Mouse (Mus musculus): ENCODE measurements at regions not wholly inside any gene's neighbourhood (a gene's known extent, or its start where the extent isn't known, plus 50 kb on each side); places are given as distances from the start of the nearest gene placed in this dataset.

DNA sequence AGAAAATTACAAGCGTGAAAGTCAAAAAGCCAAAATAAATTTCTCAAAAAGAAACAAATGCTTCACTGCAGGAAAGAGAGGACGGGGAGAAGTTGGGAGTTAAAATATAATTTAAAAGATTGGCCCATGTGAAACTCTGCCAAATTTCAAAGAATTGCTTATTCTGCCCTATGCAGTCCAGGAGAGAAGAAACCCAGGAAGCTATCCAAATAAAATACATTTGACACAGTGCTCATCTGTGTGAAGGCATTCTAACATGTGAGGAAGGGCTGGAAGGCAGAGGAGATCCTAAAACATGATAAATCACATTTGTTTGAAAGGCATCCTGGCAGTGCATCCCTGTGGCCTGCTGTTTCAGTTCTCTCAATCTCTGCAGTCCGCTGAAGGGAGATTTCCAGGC is 108.5 kb upstream of the Ptgfr start:
- DNase-seq (ENCODE audit: low read depth, low spot score) = no peak
- Histone ChIP-seq H3K27ac (ENCODE audit: insufficient read depth, low read depth, low read length, poor library complexity, severe bottlenecking) (no peak overlapping the region), H3K36me3 (ENCODE audit: control insufficient read depth, insufficient read depth, low read length, poor library complexity, severe bottlenecking) (no peaks in the 10 kb centered on the region), H3K9ac (ENCODE audit: insufficient read depth, low read depth, low read length, poor library complexity, severe bottlenecking) (no peak overlapping the region), H3K4me1 (ENCODE audit: control insufficient read depth in 2 of 2, insufficient read depth in 2 of 2, low read length in 2 of 2, poor library complexity in 1 of 2) (no peaks in the 10 kb centered on the region), H3K4me3 (ENCODE audit: insufficient read depth in 1 of 2, low read depth in 1 of 2, low read length in 2 of 2, poor library complexity in 1 of 2, severe bottlenecking in 1 of 2) (no peak overlapping the region), H3K9me3 (ENCODE audit: control insufficient read depth, insufficient read depth, low read depth, low read length) (no peaks in the 10 kb centered on the region)
- in situ Hi-C loops (cut with MboI; ENCODE audit: low sequenced_read_pairs in 2 of 2, unreplicated experiment in 2 of 2) = no loop called here
- no peak for TF ChIP-seq MAFK (IDR thresholded peaks at IDR 0.05; ENCODE audit: insufficient read depth, low read depth, low read length)
- no peak for TF ChIP-seq ZNF384 (IDR thresholded peaks at IDR 0.05; ENCODE audit: low read depth, low read length)
- TF ChIP-seq ZC3H11A (IDR thresholded peaks at IDR 0.05; ENCODE audit: borderline replicate concordance, low read depth, low read length) = no peak
- no peak for TF ChIP-seq CHD2 (IDR thresholded peaks at IDR 0.05; ENCODE audit: low read depth, low read length)
- TF ChIP-seq HCFC1 (IDR thresholded peaks at IDR 0.05; ENCODE audit: borderline replicate concordance, insufficient read depth, low read length) = no peak

DNA sequence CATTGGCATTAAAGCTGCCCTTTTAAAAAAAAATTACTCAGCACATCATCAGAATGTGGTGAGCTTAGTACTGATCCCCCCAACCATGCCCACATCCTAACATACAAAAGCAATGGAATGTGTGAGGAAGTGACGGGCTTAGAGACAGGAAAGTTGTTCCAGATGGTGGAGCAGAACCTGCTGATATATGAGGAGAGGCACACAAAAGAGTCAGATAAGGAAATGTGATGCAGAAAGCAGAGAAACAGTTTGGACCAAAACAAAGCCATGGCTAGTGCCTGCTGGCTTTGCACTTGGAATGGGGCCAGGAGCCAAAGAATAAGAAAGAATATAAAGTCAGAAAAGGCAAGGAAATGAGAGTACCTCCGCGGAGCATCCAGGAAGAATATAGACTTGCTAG is 106.1 kb upstream of the Ptgfr start:
- Histone ChIP-seq H3K9me3 (ENCODE audit: control insufficient read depth, insufficient read depth, low read depth, low read length) (no peaks in the 10 kb centered on the region), H3K36me3 (ENCODE audit: control insufficient read depth, insufficient read depth, low read length, poor library complexity, severe bottlenecking) (no peaks in the 10 kb centered on the region), H3K9ac (ENCODE audit: insufficient read depth, low read depth, low read length, poor library complexity, severe bottlenecking) (no peak overlapping the region), H3K4me1 (ENCODE audit: control insufficient read depth in 2 of 2, insufficient read depth in 2 of 2, low read length in 2 of 2, poor library complexity in 1 of 2) (no peaks in the 10 kb centered on the region), H3K4me3 (ENCODE audit: insufficient read depth in 1 of 2, low read depth in 1 of 2, low read length in 2 of 2, poor library complexity in 1 of 2, severe bottlenecking in 1 of 2) (no peak overlapping the region), H3K27ac (ENCODE audit: insufficient read depth, low read depth, low read length, poor library complexity, severe bottlenecking) (no peak overlapping the region)
- TF ChIP-seq ZC3H11A (IDR thresholded peaks at IDR 0.05; ENCODE audit: borderline replicate concordance, low read depth, low read length) (no peak), HCFC1 (IDR thresholded peaks at IDR 0.05; ENCODE audit: borderline replicate concordance, insufficient read depth, low read length) (no peak), MAFK (IDR thresholded peaks at IDR 0.05; ENCODE audit: insufficient read depth, low read depth, low read length) (no peak), CHD2 (IDR thresholded peaks at IDR 0.05; ENCODE audit: low read depth, low read length) (no peak), ZNF384 (IDR thresholded peaks at IDR 0.05; ENCODE audit: low read depth, low read length) (no peak)
- in situ Hi-C loops (cut with MboI; ENCODE audit: low sequenced_read_pairs in 2 of 2, unreplicated experiment in 2 of 2) = no loop called here
- DNase-seq (ENCODE audit: low read depth, low spot score) = no peak

DNA sequence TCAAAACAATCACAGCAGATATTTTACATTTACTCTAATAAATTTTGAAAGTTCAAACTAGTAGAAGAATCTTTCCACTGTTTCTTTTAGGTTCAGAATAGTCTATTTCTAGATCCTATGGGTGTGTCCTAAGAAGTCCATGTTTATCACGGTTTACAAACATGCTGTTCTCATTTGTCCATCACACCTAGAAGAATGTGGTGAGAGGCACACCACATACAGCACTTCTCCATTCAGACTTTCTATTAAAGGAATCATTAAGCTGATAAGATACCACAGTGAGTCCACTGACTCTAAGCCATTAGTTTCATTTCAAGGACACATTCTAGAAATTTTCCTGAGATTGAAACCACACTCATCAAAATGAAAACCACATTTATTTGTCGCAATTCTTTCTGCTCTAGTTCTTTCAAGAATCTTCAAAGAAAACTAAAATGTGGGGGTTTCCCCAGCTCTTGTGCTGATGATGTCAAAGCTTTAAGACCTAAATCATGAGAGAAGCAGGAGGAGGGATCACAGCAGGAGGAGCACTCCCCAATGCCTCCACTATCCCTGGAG is 101.1 kb upstream of the Ptgfr start:
- in situ Hi-C loops (cut with MboI; ENCODE audit: low sequenced_read_pairs in 2 of 2, unreplicated experiment in 2 of 2) = no loop called here
- H3K4me3 ChIP-seq (ENCODE audit: insufficient read depth in 1 of 2, low read depth in 1 of 2, low read length in 2 of 2, poor library complexity in 1 of 2, severe bottlenecking in 1 of 2) = no peak overlapping the region
- H3K36me3 ChIP-seq (ENCODE audit: control insufficient read depth, insufficient read depth, low read length, poor library complexity, severe bottlenecking) = no peaks in the 10 kb centered on the region
- no peaks in the 10 kb centered on the region for H3K9me3 ChIP-seq (ENCODE audit: control insufficient read depth, insufficient read depth, low read depth, low read length)
- H3K4me1 ChIP-seq (ENCODE audit: control insufficient read depth in 2 of 2, insufficient read depth in 2 of 2, low read length in 2 of 2, poor library complexity in 1 of 2) = no peaks in the 10 kb centered on the region
- H3K27ac ChIP-seq (ENCODE audit: insufficient read depth, low read depth, low read length, poor library complexity, severe bottlenecking) = no peak overlapping the region
- no peak overlapping the region for H3K9ac ChIP-seq (ENCODE audit: insufficient read depth, low read depth, low read length, poor library complexity, severe bottlenecking)
- DNase-seq (ENCODE audit: low read depth, low spot score) = no peak
- no peak for TF ChIP-seq ZNF384 (IDR thresholded peaks at IDR 0.05; ENCODE audit: low read depth, low read length)
- TF ChIP-seq HCFC1 (IDR thresholded peaks at IDR 0.05; ENCODE audit: borderline replicate concordance, insufficient read depth, low read length) = no peak
- TF ChIP-seq CHD2 (IDR thresholded peaks at IDR 0.05; ENCODE audit: low read depth, low read length) = no peak
- no peak for TF ChIP-seq ZC3H11A (IDR thresholded peaks at IDR 0.05; ENCODE audit: borderline replicate concordance, low read depth, low read length)
- TF ChIP-seq MAFK (IDR thresholded peaks at IDR 0.05; ENCODE audit: insufficient read depth, low read depth, low read length) = no peak

DNA sequence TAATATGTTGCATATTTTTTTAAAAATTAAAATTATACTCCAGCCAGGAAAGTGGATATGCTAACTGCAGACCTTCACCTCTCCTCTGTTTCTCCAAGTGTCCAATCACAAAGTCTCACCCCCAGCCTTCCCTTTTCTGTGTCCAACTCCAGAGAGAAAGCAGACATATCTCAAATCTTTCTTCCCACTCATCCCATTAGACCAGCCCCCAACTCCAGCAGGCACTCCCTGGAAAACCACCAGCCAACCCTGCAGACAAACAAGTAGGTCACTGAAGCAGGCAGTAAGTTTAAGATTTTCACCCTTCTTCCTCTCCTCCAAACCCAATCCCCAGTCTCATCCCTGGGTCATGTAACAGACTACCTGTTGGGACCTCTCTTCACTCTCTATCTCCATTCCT is 94.2 kb upstream of the Ptgfr start:
- Histone ChIP-seq H3K9ac (ENCODE audit: insufficient read depth, low read depth, low read length, poor library complexity, severe bottlenecking) (no peak overlapping the region), H3K36me3 (ENCODE audit: control insufficient read depth, insufficient read depth, low read length, poor library complexity, severe bottlenecking) (no peaks in the 10 kb centered on the region), H3K9me3 (ENCODE audit: control insufficient read depth, insufficient read depth, low read depth, low read length) (no peaks in the 10 kb centered on the region), H3K4me3 (ENCODE audit: insufficient read depth in 1 of 2, low read depth in 1 of 2, low read length in 2 of 2, poor library complexity in 1 of 2, severe bottlenecking in 1 of 2) (no peak overlapping the region), H3K4me1 (ENCODE audit: control insufficient read depth in 2 of 2, insufficient read depth in 2 of 2, low read length in 2 of 2, poor library complexity in 1 of 2) (no peaks in the 10 kb centered on the region), H3K27ac (ENCODE audit: insufficient read depth, low read depth, low read length, poor library complexity, severe bottlenecking) (no peak overlapping the region)
- TF ChIP-seq ZNF384 (IDR thresholded peaks at IDR 0.05; ENCODE audit: low read depth, low read length) (no peak), CHD2 (IDR thresholded peaks at IDR 0.05; ENCODE audit: low read depth, low read length) (no peak), ZC3H11A (IDR thresholded peaks at IDR 0.05; ENCODE audit: borderline replicate concordance, low read depth, low read length) (no peak), MAFK (IDR thresholded peaks at IDR 0.05; ENCODE audit: insufficient read depth, low read depth, low read length) (no peak), HCFC1 (IDR thresholded peaks at IDR 0.05; ENCODE audit: borderline replicate concordance, insufficient read depth, low read length) (no peak)
- in situ Hi-C loops (cut with MboI; ENCODE audit: low sequenced_read_pairs in 2 of 2, unreplicated experiment in 2 of 2) = no loop called here
- DNase-seq (ENCODE audit: low read depth, low spot score) = no peak

DNA sequence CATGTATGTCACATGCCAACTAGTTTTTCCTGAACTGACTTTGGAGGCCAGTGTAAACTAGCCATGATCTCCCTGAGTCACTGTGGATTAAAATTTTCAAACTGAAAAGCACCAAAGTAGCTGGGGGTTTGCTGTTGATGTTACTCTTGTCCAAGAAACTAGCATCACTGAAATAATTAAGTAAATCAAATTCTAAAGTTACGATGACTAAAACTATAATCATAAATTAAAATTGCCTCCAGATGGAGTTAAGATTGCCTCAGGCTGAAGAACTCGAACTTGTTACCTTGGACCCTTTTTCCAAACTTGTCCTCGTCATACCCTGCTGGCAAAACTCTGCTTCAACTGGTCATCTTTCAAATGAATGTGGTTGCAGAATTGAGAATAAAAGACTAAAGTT is 93.7 kb upstream of the Ptgfr start:
- Histone ChIP-seq H3K9ac (ENCODE audit: insufficient read depth, low read depth, low read length, poor library complexity, severe bottlenecking) (no peak overlapping the region), H3K36me3 (ENCODE audit: control insufficient read depth, insufficient read depth, low read length, poor library complexity, severe bottlenecking) (no peaks in the 10 kb centered on the region), H3K4me1 (ENCODE audit: control insufficient read depth in 2 of 2, insufficient read depth in 2 of 2, low read length in 2 of 2, poor library complexity in 1 of 2) (no peaks in the 10 kb centered on the region), H3K4me3 (ENCODE audit: insufficient read depth in 1 of 2, low read depth in 1 of 2, low read length in 2 of 2, poor library complexity in 1 of 2, severe bottlenecking in 1 of 2) (no peak overlapping the region), H3K9me3 (ENCODE audit: control insufficient read depth, insufficient read depth, low read depth, low read length) (no peaks in the 10 kb centered on the region), H3K27ac (ENCODE audit: insufficient read depth, low read depth, low read length, poor library complexity, severe bottlenecking) (no peak overlapping the region)
- in situ Hi-C loops (cut with MboI; ENCODE audit: low sequenced_read_pairs in 2 of 2, unreplicated experiment in 2 of 2) = no loop called here
- no peak for DNase-seq (ENCODE audit: low read depth, low spot score)
- no peak for TF ChIP-seq HCFC1 (IDR thresholded peaks at IDR 0.05; ENCODE audit: borderline replicate concordance, insufficient read depth, low read length)
- TF ChIP-seq MAFK (IDR thresholded peaks at IDR 0.05; ENCODE audit: insufficient read depth, low read depth, low read length) = no peak
- no peak for TF ChIP-seq ZC3H11A (IDR thresholded peaks at IDR 0.05; ENCODE audit: borderline replicate concordance, low read depth, low read length)

Measured in ES-E14 (cell line).